Mouse (Mus musculus) erythroblast, embryonic 14.5 days (primary cell): ENCODE measurements around the gene Gm16485.

Experiments
- GATA1 ChIP-seq: IDR thresholded peaks from 2 replicates; pipeline ENCODE4 v1.6.1; 2012; ENCODE audit warnings: low read length, inconsistent platforms, mixed read lengths
- TAL1 ChIP-seq: IDR thresholded peaks from 3 replicates; pipeline ENCODE4 v1.6.1; 2012; ENCODE audit warnings: low read length, inconsistent platforms, mixed read lengths

DNA sequence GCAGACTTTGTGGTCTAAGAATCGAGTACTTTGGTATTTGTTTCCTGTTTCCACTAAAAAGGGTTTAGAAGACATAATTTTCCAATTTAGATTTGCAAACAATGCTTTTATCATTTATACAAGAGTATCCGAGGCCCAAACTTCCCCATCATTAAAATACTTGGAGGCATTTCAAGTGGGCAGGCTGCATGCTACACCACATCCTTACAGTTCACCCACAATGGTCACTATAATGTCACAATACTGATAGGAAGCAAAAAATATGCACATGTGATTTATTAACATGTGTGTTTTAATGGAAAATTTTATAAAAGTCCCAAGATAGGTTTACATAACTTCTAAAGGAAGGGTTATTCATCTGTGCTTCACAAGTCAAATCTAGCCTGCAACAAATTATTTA is 24.9 kb downstream of the Gm16485 start:
- TF ChIP-seq GATA1 = no peak
- no peak for TF ChIP-seq TAL1
